Mouse (Mus musculus) layer of hippocampus, postnatal 25 days (tissue): ENCODE data around the gene Trmt112. TPM values are rescaled to one million over a fixed set of nuclear protein-coding genes. Genes with fewer than 3 reads are reported as not detected.
"Not testable (repeated sequence)": the region's sequence is repeated elsewhere in the genome, so short reads cannot be mapped to it uniquely, and the experiment has no call there.

Experiments
- DNase-seq, 2 experiments: peaks; one replicate each; pipeline ENCODE4 v3.0.0; 2022; ENCODE audit warnings: mixed read lengths in 2 of 2, low spot score in 1 of 2; ENCODE audit errors: extremely low spot score in 1 of 2
- total RNA-seq, 2 experiments: library from RNA; stranded (reverse); gene quantifications; 2 replicates each; pipeline ENCODE4 v1.2.3; 2021

The Trmt112 gene
- total RNA-seq, 2 experiments from 2014 or later: 40.7 to 43.9 TPM

DNA sequence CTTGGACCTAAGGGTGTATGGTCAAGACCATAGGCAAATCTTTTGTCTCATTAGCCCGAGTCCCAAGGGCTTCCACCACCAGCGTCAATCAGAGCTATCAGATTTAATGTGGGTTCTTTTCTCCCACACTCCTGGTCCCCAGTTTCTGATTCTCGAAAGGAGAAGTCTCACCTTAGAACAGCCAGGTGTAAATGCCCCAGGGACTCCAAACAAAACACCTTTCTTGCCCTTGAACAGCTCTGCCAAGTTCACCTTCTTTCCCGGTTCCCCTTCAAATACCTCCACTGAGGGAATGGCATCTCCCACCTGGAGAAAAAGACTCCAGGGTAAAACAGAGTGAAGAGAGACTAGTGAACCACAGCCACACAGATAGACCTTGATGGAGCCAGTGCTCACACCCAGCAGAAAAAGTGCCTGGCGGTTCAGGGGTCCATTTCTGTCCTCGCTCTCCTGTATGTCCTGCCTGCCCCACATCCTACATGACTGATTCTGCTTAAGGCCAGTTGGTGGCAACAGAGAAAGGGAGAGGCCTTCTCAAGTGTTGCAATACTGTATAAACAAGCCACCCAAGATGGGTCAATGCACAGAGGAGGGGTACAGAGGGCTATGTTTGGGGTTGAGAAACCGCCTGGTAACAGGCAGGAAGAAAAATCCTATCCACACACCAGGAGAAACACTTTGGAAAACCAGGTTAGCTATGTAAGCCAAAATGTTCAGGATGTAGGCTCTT is 1.5 kb upstream of the Trmt112 start:
- DNase-seq: no peak

DNA sequence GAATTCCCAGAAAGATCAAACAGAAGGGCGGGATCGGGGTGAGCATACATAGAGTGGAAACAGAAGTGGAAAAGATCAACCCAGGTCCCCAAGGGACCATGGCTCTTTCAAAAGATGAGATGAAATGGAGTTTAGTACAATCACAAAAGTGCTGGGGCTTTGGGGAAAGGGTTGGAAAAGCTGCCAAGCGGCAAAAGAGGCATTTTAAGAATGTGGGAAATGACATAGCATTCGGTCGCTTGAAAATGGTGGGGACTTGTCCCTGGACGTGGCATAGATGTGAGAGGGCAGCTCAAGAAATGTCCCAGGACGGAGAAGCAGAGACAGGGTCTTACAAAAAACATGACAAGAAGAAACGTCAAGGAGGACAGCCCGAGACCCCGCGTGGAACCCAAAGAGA is 477 bp upstream of the Trmt112 start:
- DNase-seq: no peak

DNA sequence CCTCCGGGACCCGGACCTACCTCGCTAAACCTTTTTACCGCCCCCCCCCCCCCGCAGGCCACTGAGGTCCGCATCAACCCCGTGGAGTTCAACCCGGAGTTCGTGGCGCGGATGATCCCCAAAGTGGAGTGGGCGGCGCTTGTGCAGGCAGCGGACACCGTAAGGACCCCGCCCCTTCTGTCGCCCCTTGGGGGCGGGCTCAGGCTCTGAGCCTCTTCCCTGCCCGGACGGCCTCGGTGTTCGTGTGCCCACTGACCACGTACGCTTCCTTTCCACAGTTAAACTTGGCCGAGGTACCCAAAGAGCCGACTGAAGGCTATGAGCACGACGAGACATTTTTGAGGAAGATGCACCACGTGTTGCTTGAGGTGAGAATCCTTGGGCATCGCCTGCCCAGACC is 808 bp downstream of the Trmt112 start:
- not testable (repeated sequence) for DNase-seq

DNA sequence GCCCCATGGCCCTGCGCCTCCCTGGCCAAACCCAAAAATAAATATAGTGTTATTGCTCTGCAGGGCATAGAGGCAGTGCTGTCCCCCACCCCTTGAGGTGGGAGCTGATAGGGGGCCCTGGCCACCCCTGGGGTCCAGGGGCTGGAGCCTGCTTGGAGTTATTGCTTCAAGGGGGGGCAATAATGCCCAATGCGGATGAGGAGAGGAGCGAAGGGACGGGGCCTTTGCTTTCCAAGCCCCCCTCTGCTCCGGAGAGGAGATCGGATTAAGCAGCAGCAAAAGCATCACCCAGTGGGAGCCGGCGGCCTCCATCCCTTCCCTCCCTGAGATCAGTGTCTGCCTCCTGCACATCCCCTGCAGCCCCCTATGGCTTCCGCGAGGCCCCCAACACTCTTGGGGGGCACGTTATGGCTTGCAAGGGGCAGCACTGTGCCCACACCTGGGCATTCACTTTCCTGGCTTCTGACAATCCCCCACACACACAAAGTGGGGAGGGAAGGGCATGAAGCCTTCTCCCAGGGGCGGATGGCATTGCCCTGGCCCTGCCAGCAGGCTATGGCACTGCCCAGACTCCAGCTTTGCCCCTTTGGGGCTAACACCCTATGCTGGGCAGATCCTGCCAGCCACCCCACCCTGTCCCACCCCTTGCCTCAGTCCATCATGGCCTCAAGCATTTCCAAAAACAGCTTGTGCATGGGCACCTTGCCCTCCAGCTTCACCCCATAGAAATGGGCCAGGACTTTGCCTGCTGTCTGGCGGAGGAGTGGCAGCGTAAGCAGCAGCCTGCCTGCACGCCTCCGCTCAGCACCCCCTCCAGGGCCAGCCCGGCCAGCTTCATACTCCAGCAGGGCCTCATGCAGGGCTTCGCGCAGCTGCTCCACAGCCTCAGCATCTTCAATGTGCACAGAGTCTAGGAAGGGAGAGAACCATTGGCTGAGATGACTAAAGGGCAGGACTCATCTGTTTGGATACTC is 1.9 kb downstream of the Trmt112 start:
- DNase-seq: no peak

DNA sequence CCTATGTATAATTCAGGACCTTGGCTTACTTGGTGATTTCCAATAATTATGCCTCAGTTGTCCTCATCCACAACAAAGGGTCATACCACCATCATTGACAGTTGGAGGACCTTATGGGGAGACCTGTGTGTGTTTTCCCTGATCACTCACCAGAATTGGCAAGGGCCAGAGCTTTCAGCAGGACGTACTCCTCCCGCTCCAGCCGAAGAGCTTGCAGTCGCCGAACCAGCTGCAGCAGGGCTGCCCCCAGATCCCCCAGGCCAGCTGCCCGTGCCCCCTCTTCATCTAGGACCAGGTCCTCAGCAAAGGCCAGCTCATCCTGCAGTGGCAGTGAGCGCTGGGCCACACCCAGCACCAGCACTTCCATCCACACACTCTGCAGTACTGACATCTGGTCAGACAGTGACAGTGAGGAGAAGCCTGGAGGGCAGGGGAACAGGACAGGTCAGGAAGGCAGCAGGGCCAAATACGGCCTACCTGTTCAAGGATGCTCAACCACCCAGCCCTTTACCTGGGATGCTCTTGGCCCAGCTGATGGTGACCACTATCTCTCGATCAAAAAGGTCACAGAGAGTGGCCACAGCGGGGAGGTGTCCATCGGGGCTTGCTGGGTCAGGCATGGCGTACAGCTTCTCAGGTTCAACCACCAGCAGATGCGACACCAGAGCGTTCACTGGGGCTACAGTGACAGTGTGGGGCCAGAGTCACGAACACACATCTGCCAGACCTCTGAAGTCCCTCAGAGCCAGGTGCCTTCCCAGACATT is 2.9 kb downstream of the Trmt112 start:
- DNase-seq: no peak

DNA sequence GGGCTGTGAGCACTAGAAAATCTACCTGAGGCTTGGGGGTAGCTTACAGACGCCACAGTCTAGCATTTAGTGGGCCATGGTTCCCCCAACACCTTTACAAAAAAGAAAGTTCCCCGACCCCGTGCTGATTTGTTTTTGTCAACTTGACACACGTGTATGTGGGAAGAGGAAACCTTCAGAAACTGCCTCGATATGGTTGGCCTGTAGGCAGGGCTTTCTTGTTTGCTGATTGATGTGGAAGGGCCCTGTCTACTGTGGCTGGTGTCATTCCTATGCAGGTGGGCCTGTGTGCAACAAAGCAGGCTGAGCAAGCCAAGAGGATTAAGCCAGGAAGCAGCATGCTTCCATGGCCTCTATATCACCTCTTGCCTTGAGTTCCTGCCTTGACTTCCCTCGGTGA is 3.5 kb downstream of the Trmt112 start:
- no peak for DNase-seq

DNA sequence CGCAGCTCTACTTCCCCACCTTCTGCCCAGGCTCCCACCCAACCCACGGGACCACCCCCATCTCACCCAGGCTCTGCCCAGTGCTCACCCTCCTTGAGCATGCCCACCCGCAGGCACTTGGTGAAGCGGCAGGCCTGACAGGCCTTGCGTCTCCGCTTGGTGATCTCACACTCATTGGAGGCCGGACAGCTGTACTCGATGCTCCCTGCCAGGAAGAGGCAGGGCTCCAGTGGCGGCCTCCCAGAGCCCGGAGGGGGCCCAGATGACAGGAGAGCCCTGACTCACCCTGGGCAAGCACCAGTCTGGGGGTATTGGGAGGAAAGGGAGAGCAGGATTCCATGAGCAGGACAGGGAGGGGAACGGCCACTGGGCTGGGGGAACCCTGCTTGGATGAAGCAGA is 4.5 kb downstream of the Trmt112 start:
- DNase-seq: no peak

DNA sequence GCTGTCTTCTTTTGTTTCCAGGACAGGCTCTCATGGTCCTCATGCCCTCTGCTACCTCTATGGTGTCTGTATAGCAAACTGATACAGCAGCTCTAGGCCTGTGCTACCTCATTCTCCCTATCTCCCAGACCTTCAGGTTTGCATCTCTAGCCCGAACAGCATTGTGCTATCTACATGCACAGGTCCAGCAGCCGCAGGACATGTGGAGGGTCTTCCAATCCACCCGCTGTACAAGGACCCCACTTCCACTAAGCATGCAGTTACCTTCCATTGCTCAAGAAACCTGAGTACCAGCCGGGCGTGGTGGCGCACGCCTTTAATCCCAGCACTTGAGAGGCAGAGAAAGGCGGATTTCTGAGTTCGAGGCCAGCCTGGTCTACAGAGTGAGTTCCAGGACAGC is 5.0 kb downstream of the Trmt112 start:
- no peak for DNase-seq

DNA sequence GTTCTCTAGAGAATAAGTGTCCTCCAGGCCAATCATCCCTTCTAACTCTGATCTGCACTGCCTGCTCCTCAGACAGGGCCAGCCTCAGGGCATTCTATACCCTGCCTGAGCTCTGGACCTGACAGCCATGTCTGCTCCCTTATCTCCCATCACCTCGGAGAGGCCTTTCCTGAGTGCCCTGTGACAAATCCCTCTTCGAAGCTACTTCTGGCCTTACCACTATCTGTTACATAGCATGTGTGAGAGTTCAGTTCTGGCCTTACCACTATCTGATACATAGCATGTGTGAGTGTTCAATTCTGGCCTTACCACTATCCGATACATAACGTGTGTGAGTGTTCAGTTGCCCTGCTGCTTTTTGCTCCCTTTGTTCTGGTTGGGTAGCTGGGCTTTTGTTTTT is 5.8 kb downstream of the Trmt112 start:
- DNase-seq: no peak

DNA sequence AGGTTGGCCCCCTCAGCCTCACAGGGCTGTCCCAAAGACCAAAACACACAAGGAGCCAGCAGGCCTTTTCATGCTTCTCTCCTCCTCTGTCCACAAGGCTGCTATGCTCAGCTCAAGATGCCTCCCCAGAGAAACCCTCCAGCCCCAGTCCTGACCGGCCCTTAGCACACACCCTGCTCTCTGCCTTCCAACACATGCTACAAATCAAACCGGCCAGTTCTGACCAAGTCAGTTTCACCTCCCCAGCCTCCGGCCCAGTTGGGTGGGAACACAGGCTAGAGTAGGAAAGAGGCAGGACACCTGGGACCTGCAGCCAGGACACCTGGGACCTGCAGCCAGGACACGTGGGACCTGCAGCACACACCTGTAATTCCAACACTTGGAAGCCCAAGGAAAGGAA is 7.0 kb downstream of the Trmt112 start:
- no peak for DNase-seq

DNA sequence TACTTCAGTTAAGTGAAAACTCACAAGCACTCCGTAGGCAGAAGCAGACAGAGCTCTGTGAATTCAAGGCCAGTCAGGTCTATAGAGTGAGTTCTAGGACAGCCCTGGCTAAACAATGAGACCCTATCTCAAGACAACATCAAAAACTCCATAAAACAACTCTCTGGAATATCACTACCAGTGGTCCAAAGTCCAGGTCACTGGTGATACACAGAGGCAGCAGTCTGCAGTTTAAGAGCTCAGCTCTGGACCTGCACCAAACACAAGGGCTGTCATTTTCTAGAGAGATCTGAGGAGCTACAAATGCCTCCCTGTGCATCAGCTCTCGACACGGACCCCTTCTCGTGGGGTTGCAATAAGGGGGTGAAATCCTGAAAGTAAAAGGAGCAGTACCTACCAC is 8.8 kb downstream of the Trmt112 start:
- DNase-seq: no peak

DNA sequence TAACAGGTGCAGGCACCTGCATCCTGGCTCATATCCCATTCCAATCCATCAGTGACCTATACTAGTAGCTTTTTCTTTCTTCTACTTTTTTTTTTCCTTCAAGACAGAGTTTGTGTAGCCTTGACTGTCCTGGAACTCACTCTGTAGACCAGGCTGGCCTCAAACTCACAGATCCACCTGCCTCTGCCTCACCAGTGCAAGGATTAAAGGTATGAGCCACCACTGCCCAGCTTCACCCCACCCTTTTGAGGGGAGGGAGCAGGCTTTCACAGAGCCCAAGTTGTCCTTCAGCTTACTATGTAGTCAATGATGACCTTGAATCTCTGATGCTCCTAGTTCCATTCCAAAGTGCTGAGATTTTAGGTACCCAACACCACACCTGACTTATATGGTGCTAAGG is 9.9 kb downstream of the Trmt112 start:
- no peak for DNase-seq

DNA sequence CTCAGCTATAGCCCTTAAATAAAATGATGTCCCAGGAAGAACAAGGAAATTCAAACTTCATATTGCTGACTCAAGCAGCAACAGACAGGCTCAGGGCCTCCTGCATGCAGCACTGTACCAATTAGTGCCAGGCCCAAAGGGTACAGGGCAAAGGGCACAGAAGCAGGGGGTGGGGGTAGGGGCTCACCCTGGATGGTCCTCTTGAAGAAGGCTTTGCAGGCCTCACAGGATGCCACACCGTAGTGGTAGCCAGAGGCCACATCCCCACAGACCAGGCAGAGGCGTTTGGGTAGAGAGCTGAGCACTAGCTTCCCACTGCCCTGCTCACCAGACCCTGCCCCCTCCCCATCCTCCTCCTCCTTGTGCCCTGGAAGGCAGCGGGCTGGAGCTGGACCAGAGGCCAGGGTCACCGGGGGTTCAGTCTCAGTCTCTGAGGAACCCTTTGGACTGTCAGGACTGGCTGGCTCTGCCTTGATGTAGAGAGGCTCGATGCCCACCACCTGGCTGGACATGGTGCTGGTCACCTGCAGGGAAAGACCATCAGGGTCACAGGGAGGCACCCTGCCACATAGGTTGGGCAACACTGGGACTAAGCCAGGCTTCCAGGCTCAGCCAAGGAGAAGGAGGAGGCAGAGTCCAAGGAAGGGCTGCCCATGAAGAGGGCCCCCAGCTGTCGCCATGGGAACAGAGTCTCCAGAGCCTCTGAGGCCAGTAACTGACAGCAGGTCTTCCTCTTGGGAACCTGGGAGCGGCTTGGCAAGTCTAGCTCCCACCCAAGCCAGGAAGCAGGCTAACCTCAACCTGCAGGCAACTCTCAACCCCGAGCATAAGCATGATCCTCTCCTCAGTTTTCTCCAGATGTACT is 10.6 kb downstream of the Trmt112 start:
- no peak for DNase-seq

DNA sequence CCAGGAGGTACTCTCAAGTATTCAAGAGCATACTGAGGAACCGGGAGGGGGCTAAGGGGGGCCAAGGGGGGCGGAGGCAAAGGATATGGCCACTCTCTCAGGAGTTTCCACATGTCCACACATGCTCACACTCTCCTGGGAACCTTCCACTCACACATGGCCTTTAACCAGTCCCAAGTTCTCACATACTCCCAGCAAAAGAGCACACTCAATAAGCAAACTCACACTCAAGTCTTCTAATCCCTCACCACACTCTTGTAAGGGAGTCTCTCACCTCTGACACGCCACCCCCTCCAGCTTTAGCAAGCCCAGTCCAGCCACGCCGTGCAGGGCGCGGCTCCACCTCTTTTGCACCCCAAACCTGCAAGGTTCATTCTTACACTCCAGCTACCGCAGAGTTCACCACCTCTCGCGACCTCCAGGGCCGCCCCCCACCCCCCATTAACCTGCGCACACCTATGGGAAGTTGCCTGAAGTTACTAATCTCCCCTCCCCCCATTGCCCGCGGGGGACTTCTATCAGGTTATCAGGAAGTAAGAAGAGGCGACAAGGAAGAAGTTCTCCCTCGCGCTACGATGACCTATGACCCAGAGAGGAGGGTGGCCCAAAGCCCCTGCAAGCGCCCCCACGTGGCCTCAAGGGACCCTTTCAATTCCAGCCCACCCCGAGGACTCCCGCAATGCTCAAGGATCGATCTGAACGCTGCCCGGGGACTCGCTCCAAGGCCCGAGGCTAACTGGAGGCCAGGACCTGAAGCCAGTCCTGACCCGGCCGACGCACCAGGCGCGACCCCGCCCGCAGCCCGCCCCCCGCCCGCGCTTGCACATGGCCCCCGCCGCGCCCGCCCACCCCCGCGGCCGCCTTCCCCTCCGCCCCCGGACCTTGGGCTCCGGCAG is 11.5 kb downstream of the Trmt112 start:
- DNase-seq: no peak

DNA sequence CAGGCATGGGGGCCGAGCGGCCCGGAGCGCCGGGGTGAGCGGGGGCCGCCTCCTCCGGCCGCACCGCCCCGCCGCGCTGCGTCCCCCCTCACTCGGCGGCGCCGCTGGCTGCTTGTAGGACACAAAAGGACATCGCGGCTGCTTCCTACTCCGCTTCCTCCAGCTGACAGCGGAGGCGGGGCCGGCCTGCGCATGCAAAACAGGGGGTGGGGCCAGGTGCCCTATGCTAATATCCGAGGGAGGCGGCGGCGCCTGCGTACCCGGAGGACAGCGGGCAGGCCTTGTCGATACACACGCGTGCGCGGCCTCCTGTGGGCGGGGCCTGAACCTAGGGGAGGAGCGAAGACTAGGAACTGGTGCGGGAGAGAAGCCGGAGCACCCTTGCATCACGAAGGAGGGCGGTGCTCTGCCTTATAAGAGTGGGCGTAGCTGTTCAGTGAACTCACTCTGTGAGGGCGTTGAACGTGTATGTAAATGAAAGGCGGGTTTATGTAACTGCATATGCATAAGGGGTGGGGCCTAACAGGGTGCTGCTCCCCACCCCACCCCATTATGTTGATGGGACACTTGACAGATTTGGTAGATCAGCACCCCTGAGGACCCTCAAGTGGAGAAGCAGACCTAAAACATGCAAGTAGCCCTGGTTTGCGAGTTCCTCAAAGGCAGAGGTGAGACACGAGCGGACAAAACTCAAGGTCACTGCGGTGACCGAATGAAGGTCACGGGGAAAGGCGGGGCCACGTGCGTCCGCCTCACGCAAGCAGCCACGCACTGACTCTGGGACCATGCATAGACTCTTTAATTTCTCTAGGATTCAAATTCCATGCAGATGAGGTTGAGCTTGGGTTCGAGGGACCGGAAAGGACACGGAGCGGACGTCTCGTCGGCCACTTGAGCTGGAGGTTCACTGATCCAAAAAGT is 12.4 kb downstream of the Trmt112 start, which contains the start of gene Esrra:
Gene Esrra, minus strand, starts transcription at position 167 of the 921 bp plus-strand sequence.
- peak; percentile 92 to 98 for DNase-seq

DNA sequence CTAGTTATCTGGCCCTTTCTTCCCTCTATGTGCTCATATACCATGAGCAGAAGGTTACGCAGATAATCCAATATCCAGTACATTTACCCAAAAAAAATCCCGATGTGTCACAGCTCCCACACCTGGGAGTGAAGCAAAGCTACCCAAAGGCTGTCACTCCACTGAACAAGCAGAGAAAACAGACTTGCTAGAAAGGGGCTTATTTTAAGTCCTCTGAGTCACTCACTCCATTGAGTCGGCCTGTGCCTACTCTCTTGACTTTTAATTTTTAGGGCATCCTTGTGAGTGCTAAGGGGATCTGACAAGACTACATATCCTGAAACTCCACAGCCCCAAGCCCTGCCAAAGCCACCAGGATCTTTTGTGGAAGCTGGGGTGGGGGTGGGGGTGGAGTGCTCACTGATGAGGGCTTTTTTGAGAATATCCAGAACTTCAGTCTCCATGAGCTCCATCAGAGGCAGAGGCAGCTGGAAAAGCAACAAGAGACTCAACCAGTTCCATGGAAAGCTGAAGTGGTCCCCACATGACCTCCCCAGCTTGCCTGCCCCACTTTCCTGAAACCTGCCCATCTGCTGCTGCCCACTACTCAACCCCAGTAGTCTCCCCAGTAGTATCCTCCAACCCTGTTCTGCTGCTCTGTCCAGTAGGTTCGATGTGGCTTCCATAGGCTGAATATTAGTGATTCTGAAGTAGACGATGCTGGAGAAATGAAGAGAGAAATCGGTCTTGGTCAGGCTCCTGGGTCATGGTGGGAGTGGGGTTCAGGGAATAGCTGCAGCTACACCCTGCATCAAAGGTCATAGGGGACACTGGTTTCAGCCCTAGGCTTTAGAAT is 13.6 kb downstream of the Trmt112 start:
- DNase-seq: no peak
